Mouse (Mus musculus) kidney, adult 2 months (tissue): ENCODE data around the gene Ghrh. TPM values are rescaled to one million over a fixed set of nuclear protein-coding genes. Genes with fewer than 3 reads are reported as not detected.
A peak's percentile ranks its signal among the peaks of the same experiment; 100 is the strongest.

Source experiments
- DNase-seq: peaks from one replicate; pipeline ENCODE4 v3.0.0; 2021
- H3K27ac ChIP-seq: fragments of 200-500 bp; 2 replicates; pipeline ENCODE4 v1.5.1; 2012; ENCODE audit warnings: low read depth, low read length, control low read depth, inconsistent platforms; ENCODE audit not compliant: insufficient read depth
- H3K27me3 ChIP-seq: fragments of 200-500 bp; replicated peaks from 2 replicates; pipeline ENCODE4 v1.6.1; 2012; ENCODE audit warnings: mild to moderate bottlenecking, moderate library complexity, low read length, inconsistent platforms; ENCODE audit not compliant: control insufficient read depth, insufficient read depth
- H3K36me3 ChIP-seq: fragments of 200-500 bp; 2 replicates; pipeline ENCODE4 v1.6.1; 2012; ENCODE audit warnings: mild to moderate bottlenecking, moderate library complexity, low read length, inconsistent platforms; ENCODE audit not compliant: control insufficient read depth, insufficient read depth
- H3K4me1 ChIP-seq: fragments of 200-500 bp; 2 replicates; pipeline ENCODE4 v1.6.1; 2011; ENCODE audit warnings: low read length; ENCODE audit not compliant: control insufficient read depth, insufficient read depth
- H3K4me3 ChIP-seq: fragments of 200-500 bp; 2 replicates; pipeline ENCODE4 v1.5.1; 2011; ENCODE audit warnings: mild to moderate bottlenecking, low read depth, low read length, control low read depth; ENCODE audit not compliant: insufficient read depth
- CTCF ChIP-seq: fragments of 200-500 bp; conservative IDR thresholded peaks from 2 replicates; pipeline ENCODE4 v1.5.1; 2011; ENCODE audit warnings: low read depth, mild to moderate bottlenecking, control low read depth, low read length, moderate library complexity, mixed read lengths; ENCODE audit not compliant: insufficient read depth, insufficient read length
- POLR2A ChIP-seq: fragments of 200-500 bp; IDR thresholded peaks from one replicate; pipeline ENCODE4 v1.6.1; 2011; ENCODE audit warnings: low read depth, low read length, control low read depth
- WGBS: fragments of 180-500 bp; shearing (Covaris S2); methylation state at CpG from one replicate; pipeline ENCODE4 v1.1.7; 2018; 5-methylcytosine and 5-hydroxymethylcytosine counted together
- polyA plus RNA-seq: library from polyadenylated mRNA; depleted of rRNA; stranded (reverse); fragments of >200 nt; gene quantifications from 2 replicates; pipeline ENCODE4 v1.2.3, GENCODE M21; 2012

Ghrh gene
- polyA plus RNA-seq, 1 experiment, result not detected

DNA sequence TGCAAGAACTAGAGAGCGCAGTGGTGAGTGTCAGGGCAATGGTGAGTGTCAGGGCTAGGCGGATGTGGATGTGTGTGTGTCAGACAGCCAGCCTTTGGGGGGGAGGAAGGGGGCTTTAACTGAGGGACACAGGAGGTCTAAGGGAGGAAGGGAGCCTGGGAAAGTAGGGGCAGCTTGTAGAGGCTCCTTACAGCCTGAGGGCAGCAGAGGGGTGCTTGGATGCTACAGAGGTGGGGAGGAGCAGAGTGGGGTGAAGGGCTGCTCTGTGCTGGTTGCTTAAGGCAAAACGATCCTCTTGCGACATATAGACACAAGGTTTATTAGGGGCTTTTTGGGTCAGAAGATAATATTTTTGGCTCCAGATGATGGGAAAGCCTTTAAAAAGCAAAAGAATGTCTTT is 37.5 kb upstream of the Ghrh start:
- H3K27me3 ChIP-seq, result no peaks in the 10 kb centered on the region
- WGBS, result 71% methylated on average over 4 of the region's 4 CpGs
- H3K4me1 ChIP-seq, result no peaks in the 10 kb centered on the region
- H3K4me3 ChIP-seq, result no peak overlapping the region
- TF ChIP-seq POLR2A (no peak), CTCF (no peak)
- no peak for DNase-seq
- no peak overlapping the region for H3K27ac ChIP-seq
- H3K36me3 ChIP-seq, result no peaks in the 10 kb centered on the region

DNA sequence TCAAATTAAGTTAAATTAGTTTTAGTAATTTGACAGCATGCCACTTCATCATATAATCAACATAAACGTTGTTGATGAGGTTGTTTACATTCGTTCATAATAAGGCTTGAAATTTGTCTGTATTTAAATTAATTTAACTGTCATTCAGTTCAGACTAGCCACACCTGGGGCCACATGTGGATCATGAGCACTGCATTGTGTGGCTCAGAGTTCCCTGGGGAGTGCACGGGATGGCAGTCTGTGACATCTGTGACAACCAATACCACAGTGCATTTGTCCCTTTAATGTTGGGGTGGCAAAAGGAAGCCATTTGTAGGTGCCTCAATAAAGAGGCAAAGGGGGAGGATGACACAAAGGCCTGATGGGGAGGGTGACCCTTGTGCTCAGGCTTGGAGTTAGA is 29.7 kb upstream of the Ghrh start:
- no peaks in the 10 kb centered on the region for H3K36me3 ChIP-seq
- H3K4me1 ChIP-seq, result no peaks in the 10 kb centered on the region; the same call in 1 of the 2 replicates
- DNase-seq, result no peak
- 70% methylated on average over 3 of the region's 3 CpGs for WGBS
- TF ChIP-seq POLR2A (no peak), CTCF (no peak)
- no peak overlapping the region for H3K27ac ChIP-seq
- H3K27me3 ChIP-seq, result no peaks in the 10 kb centered on the region
- H3K4me3 ChIP-seq, result no peak overlapping the region

DNA sequence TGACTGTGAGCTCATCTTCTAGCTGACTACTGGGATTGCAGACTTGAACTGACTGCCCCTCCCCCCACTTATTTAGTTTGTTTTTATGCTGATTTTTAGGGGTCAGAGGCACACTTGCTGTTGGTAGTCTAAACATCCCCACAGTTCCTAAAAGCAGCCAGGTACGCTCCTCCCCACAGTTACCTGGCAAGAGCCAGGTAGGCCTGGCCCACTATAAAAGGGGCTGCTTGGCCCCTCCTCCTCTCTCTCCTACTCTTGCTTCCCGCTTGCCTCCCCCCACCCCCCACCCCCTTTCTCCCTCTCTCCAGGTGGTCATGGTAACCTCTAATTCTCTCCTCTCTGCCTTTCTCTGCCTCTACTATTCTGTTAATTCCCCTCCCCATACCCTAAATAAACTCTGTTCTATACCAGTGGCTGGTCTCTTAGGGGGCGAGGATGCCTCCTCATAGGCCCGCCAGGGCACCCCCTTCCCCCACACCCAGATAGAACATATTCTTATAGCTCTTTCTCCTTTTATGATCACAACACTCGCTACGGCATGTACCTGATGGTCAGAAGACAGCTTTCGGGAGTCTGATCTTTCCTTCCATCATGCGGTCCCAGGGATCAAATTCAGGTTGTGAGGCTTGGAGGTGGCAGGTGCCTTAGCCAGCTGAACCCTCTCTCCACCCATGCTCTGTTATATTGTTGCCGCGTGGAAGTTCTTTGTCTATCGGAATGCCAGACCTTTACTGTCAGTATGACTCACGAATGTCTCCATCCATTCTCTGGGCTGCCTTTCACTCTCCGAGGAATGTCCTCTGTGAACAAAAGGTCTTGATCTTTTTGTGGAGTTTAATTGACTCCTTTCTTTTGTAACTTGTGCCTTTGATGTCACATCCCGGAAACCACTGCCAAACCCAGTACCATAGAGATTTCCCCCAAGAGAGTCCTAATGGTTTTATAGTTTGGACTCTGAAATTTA is 28.8 kb upstream of the Ghrh start:
- no peaks in the 10 kb centered on the region for H3K36me3 ChIP-seq
- no peaks in the 10 kb centered on the region; the same call in 1 of the 2 replicates for H3K4me1 ChIP-seq
- TF ChIP-seq CTCF (no peak), POLR2A (no peak)
- no peak for DNase-seq
- H3K27ac ChIP-seq, result no peak overlapping the region
- H3K27me3 ChIP-seq, result no peaks in the 10 kb centered on the region
- H3K4me3 ChIP-seq, result no peak overlapping the region
- WGBS, result 63% methylated on average over 14 of the region's 14 CpGs

DNA sequence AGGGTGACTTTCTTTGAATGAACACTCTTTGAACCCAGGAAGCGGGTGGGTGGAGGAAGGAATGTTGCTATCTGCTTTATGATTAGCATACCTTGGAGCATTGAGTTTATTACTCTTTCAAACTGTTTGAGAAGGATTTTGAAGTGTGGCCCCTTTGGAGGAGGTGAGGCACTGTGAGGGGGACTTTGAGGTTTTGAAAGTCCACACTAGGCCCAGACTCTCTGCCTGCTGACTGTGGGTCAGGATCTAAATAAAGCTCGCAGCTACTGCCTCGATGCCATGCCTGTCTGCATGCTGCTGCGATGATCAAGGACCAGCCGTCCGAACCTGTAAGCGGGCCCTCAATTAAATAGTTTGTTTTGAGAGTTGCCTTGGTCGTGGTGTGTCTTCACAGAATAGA is 27.7 kb upstream of the Ghrh start:
- no peaks in the 10 kb centered on the region for H3K27me3 ChIP-seq
- no peaks in the 10 kb centered on the region for H3K36me3 ChIP-seq
- H3K4me1 ChIP-seq, result no peaks in the 10 kb centered on the region; the same call in 1 of the 2 replicates
- no peak overlapping the region for H3K4me3 ChIP-seq
- WGBS, result 72% methylated on average over 8 of the region's 8 CpGs
- TF ChIP-seq CTCF, result no peak
- no peak for TF ChIP-seq POLR2A
- no peak for DNase-seq
- H3K27ac ChIP-seq, result no peak overlapping the region

DNA sequence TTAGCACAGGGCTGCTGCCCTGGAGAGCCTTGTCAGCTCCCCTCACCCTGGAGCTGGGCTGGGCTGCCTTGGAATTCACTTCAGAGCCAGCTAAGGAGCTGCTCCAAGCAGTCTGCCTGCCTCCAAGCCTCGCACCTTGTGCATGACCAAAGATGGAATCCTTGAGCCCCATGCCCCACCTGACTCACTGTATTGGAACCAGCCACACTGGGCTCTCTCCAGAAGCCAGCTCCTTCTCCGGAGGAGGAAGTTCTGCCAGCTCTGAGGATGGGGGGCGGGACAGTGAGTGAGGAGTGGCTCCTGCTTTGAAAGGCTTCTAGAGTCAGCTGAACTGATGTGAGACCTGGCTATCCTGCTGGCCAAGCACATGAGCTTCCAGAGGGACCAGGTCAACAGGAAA is 26.4 kb upstream of the Ghrh start:
- Histone ChIP-seq H3K27me3 (no peaks in the 10 kb centered on the region), H3K36me3 (no peaks in the 10 kb centered on the region), H3K4me1 (no peaks in the 10 kb centered on the region; the same call in 1 of the 2 replicates), H3K4me3 (no peak overlapping the region), H3K27ac (no peak overlapping the region)
- WGBS, result 63% methylated on average over 3 of the region's 3 CpGs
- TF ChIP-seq POLR2A, result no peak
- no peak for TF ChIP-seq CTCF
- no peak for DNase-seq

DNA sequence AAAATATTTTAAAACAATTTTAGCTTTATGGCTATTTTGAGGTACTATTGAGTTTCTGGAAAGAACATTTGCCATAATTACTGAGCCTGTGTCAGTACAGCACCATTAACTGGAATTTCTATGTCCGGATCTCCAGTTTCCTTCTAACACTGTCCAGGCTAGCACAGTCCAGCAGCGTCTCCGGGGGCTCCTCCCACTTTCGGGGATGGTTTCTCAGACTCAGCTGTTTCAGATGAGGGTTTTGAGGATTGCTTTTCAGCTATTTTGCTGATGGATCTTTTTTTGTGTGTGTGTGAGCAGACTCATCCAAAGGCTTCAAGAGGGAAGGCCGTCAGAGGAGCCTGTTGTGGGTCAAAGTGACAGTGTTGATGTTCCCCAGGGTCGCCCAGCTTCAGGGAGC is 24.4 kb upstream of the Ghrh start:
- peak; percentile 31 for DNase-seq
- no peaks in the 10 kb centered on the region; the same call in 1 of the 2 replicates for H3K4me1 ChIP-seq
- no peak overlapping the region for H3K27ac ChIP-seq
- 45% methylated on average over 6 of the region's 6 CpGs for WGBS
- no peaks in the 10 kb centered on the region for H3K27me3 ChIP-seq
- TF ChIP-seq CTCF (no peak), POLR2A (no peak)
- no peaks in the 10 kb centered on the region for H3K36me3 ChIP-seq
- H3K4me3 ChIP-seq, result no peak overlapping the region

DNA sequence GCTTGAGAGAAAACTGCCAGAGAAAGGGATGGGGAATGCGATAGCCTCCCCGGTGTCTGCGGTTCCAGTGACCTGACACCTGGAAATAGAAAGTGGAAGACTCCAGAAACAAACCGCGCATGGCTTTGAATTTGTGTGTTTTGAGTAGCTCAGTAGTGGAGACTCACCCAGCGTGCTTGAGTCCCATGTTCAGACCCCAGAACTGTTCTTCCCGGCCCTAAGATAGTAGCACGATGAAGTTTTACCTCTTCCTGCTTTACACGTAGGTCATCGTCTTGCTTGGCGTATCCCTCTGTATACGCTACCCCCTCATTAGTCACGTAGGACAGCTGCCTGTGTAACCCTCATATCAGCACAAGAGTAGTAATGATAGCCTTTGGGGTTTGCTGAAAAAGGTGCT is 20.7 kb upstream of the Ghrh start:
- H3K27ac ChIP-seq, result peak overlapping the region; percentile 74
- TF ChIP-seq POLR2A (no peak), CTCF (no peak)
- WGBS, result 2% methylated on average over 13 of the region's 13 CpGs
- DNase-seq, result no peak
- H3K4me3 ChIP-seq, result peak overlapping the region; percentile 94
- H3K36me3 ChIP-seq, result no peaks in the 10 kb centered on the region
- H3K27me3 ChIP-seq, result no peaks in the 10 kb centered on the region
- no peaks in the 10 kb centered on the region; the same call in 1 of the 2 replicates for H3K4me1 ChIP-seq
